Mouse (Mus musculus) forebrain, embryonic 11.5 days (tissue): ENCODE data around the gene E130308A19Rik. TPM values are rescaled to one million over a fixed set of nuclear protein-coding genes. Genes with fewer than 3 reads are reported as not detected.

Source experiments
- ATAC-seq: fragments of 200-750 bp; cut with Nextera tagmentation; replicated peaks from 2 replicates; pipeline ENCODE4 v1.8.0; 2017; ENCODE audit warnings: moderate TSS enrichment; ENCODE audit not compliant: low FRiP score
- DNase-seq: peaks from one replicate; pipeline ENCODE4 v3.0.0-alpha.2; 2017; ENCODE audit warnings: low spot score
- H3K27ac ChIP-seq: fragments of 300-500 bp; sonication (generic); 2 replicates; pipeline ENCODE4 v1.5.1; 2014; ENCODE audit warnings: low read depth, low read length
- H3K27me3 ChIP-seq: fragments of 300-500 bp; sonication (generic); 2 replicates; pipeline ENCODE4 v1.6.1; 2014; ENCODE audit warnings: mild to moderate bottlenecking, low read length, mixed read lengths; ENCODE audit not compliant: control insufficient read depth, insufficient read depth
- H3K36me3 ChIP-seq: fragments of 300-500 bp; sonication (generic); 2 replicates; pipeline ENCODE4 v1.6.1; 2014; ENCODE audit warnings: mild to moderate bottlenecking, low read length, moderate library complexity, mixed read lengths; ENCODE audit not compliant: control insufficient read depth, insufficient read depth
- H3K4me1 ChIP-seq: fragments of 300-500 bp; sonication (generic); replicated peaks from 2 replicates; pipeline ENCODE4 v1.6.1; 2014; ENCODE audit warnings: low read length, mixed read lengths; ENCODE audit not compliant: control insufficient read depth, insufficient read depth
- H3K4me2 ChIP-seq: fragments of 300-500 bp; sonication (generic); 2 replicates; pipeline ENCODE4 v1.6.1; 2014; ENCODE audit warnings: low read depth, mild to moderate bottlenecking, low read length, moderate library complexity, mixed read lengths; ENCODE audit not compliant: severe bottlenecking
- H3K4me3 ChIP-seq: fragments of 300-500 bp; sonication (generic); 2 replicates; pipeline ENCODE4 v1.5.1; 2014; ENCODE audit warnings: low read depth, low read length
- H3K9ac ChIP-seq: fragments of 300-500 bp; sonication (generic); 2 replicates; pipeline ENCODE4 v1.6.1; 2014; ENCODE audit warnings: low read length
- H3K9me3 ChIP-seq: fragments of 300-500 bp; sonication (generic); 2 replicates; pipeline ENCODE4 v1.6.1; 2016; ENCODE audit warnings: low read length, mixed read lengths; ENCODE audit not compliant: control insufficient read depth
- WGBS: fragments of 180-500 bp; shearing (Covaris S2); extraction: QIAGEN DNeasy Blood & Tissue Kit; methylation state at CpG from one replicate; pipeline ENCODE4 v1.1.7; 2014; 5-methylcytosine and 5-hydroxymethylcytosine counted together
- polyA plus RNA-seq: library from polyadenylated mRNA; unstranded; fragments of >200 nt; fragmentation: Nextera tagmentation; extraction: Ambion mirVana; gene quantifications from 2 replicates; pipeline ENCODE4 v1.2.1, GENCODE M21; 2014

The E130308A19Rik gene
- polyA plus RNA-seq, 1 experiment from 2014 or later: 53.7 TPM

- ATAC-seq (no peak), DNase-seq (no peak)
- H3K27ac ChIP-seq: no peak overlapping the region
- 0 out of 2 replicates have a peak, but pooled peaks cover 3% of the 10 kb centered on the region for H3K4me1 ChIP-seq
- H3K9ac ChIP-seq: no peak overlapping the region
- no peaks in the 10 kb centered on the region for H3K27me3 ChIP-seq
- H3K4me2 ChIP-seq: no peak overlapping the region
- no peaks in the 10 kb centered on the region for H3K9me3 ChIP-seq
- H3K4me3 ChIP-seq: no peak overlapping the region
- no peaks in the 10 kb centered on the region for H3K36me3 ChIP-seq
- 72% methylated on average over 4 of the region's 4 CpGs for WGBS
Observed at GRCm38 (mm10) chr4:59644992-59645391, 19.0 kb downstream of the E130308A19Rik start.

GRCm38 (mm10) chr4:59645610-59646009 lies 19.6 kb downstream of the E130308A19Rik start:
- H3K4me2 ChIP-seq: no peak overlapping the region
- H3K36me3 ChIP-seq: no peaks in the 10 kb centered on the region
- no peak overlapping the region for H3K4me3 ChIP-seq
- H3K4me1 ChIP-seq: 0 out of 2 replicates have a peak, but pooled peaks cover 3% of the 10 kb centered on the region
- ATAC-seq (no peak), DNase-seq (no peak)
- no peaks in the 10 kb centered on the region for H3K27me3 ChIP-seq
- no peak overlapping the region for H3K27ac ChIP-seq
- H3K9me3 ChIP-seq: no peaks in the 10 kb centered on the region
- no peak overlapping the region for H3K9ac ChIP-seq
- WGBS: 95% methylated on average over 2 of the region's 2 CpGs

DNA sequence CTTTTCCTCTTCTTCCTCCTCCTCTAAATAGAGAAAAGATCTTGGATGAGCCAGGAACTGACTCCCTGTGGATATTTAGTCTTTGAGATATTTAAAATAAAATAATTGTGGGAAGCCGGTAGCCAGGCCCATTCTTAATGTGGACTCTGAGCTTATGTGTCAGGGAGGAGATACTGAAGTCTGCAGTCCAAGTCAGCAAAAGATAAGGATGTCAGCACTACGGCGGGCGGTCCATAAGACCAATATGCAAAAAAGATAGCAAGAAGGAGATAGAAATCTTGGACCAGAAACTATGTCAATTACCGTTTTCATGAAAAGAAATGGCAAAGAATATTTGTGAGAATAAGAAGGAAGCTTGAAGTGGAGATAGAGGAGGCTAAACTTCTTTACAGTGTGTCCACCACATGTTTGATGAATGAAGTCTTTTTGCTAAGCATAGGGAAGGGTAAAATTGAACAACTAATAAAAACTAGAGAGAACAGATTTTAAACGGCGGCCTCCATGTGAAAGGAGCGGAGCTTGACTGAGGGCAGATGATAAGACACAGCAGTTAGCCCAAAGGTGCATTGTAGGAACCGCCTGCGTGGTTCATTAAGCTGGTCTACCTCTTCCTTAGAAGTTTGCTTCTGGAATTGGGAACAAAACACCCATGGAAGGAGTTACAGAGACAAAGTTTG lies 20.1 kb downstream of the E130308A19Rik start:
- no peaks in the 10 kb centered on the region for H3K36me3 ChIP-seq
- WGBS: 92% methylated on average over 10 of the region's 10 CpGs
- no peaks in the 10 kb centered on the region for H3K9me3 ChIP-seq
- H3K4me2 ChIP-seq: no peak overlapping the region
- no peaks in the 10 kb centered on the region for H3K27me3 ChIP-seq
- H3K4me1 ChIP-seq: 0 out of 2 replicates have a peak, but pooled peaks cover 3% of the 10 kb centered on the region
- no peak for DNase-seq
- no peak for ATAC-seq
- H3K4me3 ChIP-seq: no peak overlapping the region
- H3K27ac ChIP-seq: no peak overlapping the region
- H3K9ac ChIP-seq: no peak overlapping the region

DNA sequence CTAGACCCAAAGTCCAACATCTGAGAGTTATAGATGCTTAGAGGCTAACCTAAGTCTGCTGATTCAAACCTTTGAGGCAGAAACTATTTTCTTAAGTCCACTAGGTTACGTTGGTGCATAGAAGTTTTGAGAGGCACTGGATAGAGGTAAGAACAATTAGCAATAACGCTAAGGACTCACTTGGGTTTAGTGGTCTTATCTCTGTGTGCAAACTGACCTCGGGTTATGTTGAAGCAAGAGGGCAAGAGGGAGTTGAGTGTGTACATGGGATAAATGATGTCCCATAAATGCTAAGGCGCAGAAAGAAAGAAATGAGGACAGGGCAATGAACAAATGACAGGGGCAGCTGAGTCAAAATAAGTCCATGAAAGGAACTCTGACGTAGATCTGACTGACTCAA lies 23.1 kb downstream of the E130308A19Rik start:
- 90% methylated on average over 5 of the region's 5 CpGs for WGBS
- H3K36me3 ChIP-seq: no peaks in the 10 kb centered on the region
- no peaks in the 10 kb centered on the region for H3K9me3 ChIP-seq
- H3K4me3 ChIP-seq: no peak overlapping the region
- H3K4me2 ChIP-seq: no peak overlapping the region
- no peak for ATAC-seq
- H3K4me1 ChIP-seq: no peaks in the 10 kb centered on the region
- H3K9ac ChIP-seq: no peak overlapping the region
- no peak for DNase-seq
- no peaks in the 10 kb centered on the region for H3K27me3 ChIP-seq
- no peak overlapping the region for H3K27ac ChIP-seq

- 90% methylated on average over 1 of the region's 1 CpGs for WGBS
- Histone ChIP-seq H3K4me1 (no peaks in the 10 kb centered on the region), H3K4me2 (no peak overlapping the region), H3K9me3 (no peaks in the 10 kb centered on the region), H3K27ac (no peak overlapping the region), H3K36me3 (no peaks in the 10 kb centered on the region), H3K4me3 (no peak overlapping the region), H3K9ac (no peak overlapping the region), H3K27me3 (no peaks in the 10 kb centered on the region)
- DNase-seq (no peak), ATAC-seq (no peak)
Observed at GRCm38 (mm10) chr4:59652166-59652681, 26.2 kb downstream of the E130308A19Rik start.

DNA sequence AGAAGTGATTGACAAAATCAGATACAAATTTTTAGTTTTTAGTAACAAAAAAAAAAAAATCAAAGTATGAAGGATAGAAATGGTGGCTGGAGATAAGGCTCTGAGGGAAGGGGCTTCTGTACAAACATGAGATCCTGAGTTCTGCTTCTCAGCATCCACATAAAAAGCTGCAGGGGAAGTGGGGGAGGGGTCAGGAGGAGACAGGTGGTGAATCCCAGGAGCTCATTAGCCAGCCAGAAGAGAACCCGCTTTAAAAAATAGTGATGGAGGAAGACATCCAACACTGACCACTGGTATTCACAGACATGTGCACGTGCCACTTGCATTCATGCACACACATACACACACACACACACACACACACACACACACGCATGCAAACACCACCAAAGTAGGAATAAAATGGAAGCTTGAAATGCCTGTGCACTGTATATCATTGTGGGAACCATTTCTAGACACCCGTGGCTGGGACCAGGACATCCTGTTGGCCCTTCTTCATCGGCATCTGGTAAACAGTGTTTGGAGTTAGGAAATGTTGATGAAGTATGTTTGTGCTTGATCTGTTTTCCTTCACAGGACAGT lies 30.1 kb downstream of the E130308A19Rik start:
- no peak overlapping the region for H3K4me3 ChIP-seq
- no peak overlapping the region for H3K27ac ChIP-seq
- no peaks in the 10 kb centered on the region for H3K4me1 ChIP-seq
- ATAC-seq: no peak
- H3K27me3 ChIP-seq: no peaks in the 10 kb centered on the region
- no peak overlapping the region for H3K4me2 ChIP-seq
- no peaks in the 10 kb centered on the region for H3K36me3 ChIP-seq
- WGBS: 84% methylated on average over 5 of the region's 5 CpGs
- DNase-seq: no peak
- no peak overlapping the region for H3K9ac ChIP-seq
- H3K9me3 ChIP-seq: no peaks in the 10 kb centered on the region

DNA sequence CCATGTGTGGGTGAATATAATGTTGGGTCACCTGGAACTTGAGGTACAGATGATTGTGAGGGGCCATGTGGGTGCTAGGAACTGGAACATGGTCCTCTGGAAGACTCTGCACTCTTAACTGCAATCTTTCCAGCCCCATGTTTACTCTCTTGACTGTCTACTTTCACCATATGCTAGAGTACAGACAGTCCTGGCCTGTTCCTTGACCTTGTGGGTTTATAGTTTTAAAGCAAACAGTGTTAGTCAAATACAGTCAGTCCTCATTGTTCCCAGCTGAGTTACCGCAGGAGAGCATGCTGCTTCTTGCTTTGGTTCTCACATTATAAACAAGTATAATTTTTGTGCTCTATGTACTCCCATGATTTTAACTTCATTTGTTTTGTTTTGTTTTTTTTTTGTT lies 36.2 kb downstream of the E130308A19Rik start:
- H3K4me2 ChIP-seq: no peak overlapping the region
- H3K36me3 ChIP-seq: no peaks in the 10 kb centered on the region
- ATAC-seq (no peak), DNase-seq (no peak)
- no peaks in the 10 kb centered on the region for H3K27me3 ChIP-seq
- no peaks in the 10 kb centered on the region for H3K4me1 ChIP-seq
- WGBS: 94% methylated on average over 1 of the region's 1 CpGs
- H3K27ac ChIP-seq: no peak overlapping the region
- H3K9me3 ChIP-seq: no peaks in the 10 kb centered on the region
- no peak overlapping the region for H3K9ac ChIP-seq
- H3K4me3 ChIP-seq: no peak overlapping the region

DNA sequence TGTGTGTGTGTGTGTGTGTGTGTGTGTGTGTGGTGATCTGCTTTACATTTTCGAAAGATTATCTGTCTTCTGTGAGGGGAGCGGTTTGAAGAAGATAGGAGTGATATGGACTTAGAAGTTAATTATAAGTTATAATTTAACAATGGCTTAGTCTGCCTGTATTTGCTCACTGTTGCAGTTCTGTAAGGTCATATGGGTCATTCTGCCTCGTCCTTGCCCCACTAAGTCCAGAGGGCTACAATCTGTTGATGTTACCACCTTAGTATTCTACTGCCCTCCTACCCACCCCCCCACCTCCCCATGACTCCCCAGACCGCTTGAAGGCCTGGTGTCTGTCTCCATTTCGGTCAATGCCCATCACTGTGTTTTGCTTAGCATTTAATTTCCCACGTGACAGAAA lies 37.4 kb downstream of the E130308A19Rik start:
- Histone ChIP-seq H3K27me3 (no peaks in the 10 kb centered on the region), H3K4me3 (no peak overlapping the region), H3K4me1 (no peaks in the 10 kb centered on the region; the same call in 1 of the 2 replicates), H3K9ac (no peak overlapping the region), H3K36me3 (no peaks in the 10 kb centered on the region), H3K27ac (no peak overlapping the region), H3K9me3 (no peaks in the 10 kb centered on the region), H3K4me2 (no peak overlapping the region)
- DNase-seq (no peak), ATAC-seq (no peak)
- 95% methylated on average over 6 of the region's 6 CpGs for WGBS
